Mouse (Mus musculus): ENCODE measurements at regions not wholly inside any gene's neighbourhood (a gene's known extent, or its start where the extent isn't known, plus 50 kb on each side); places are given as distances from the start of the nearest gene placed in this dataset.

DNA sequence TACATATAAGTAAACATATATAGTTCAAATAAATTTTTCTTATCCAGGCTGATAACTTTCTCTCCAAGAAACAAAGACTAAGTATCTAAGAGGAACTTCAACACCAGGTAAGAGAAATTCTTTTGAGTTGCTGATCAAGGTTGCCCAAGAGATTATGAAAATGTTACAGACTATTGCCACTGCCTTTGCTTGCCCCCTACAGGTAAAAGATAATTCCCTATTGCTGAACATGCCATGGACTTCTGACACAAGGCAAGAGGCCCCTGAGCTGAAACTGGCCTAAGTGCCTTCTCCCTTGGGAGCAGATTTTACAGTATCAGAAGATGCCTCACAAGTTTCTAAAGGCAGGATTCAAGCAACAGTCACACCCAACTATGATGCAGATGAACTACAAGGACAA, 2914.2 kb upstream of the Gm6569 start:
- DNase-seq, result no peak

DNA sequence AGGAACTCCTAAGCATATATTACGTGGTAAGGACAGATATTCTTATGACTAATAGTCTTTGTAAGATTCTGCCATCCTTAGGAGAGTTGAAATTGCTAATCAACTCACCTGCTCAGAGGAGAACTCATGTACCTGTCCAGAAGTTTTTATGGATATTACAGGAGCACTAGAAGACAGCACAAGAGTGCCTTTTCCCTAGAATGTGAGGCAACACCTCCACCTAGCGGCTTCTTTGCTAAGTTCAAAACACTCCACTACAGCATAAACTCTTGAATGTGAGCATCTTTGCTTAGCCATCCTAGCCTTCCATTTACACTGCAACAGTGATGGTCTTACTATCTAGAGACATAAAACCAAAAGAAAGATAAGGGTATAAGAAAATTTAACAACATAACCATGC, 2913.5 kb upstream of the Gm6569 start:
- DNase-seq, result peak; percentile 8

All from layer of hippocampus, adult 9-11 months (tissue).